8 mouse cellular contexts compared by ENCODE assay signal in genomic region chr19:10524784-10525105, GRCm38 (mm10). TPM values are rescaled to one million over a fixed set of nuclear protein-coding genes. Genes with fewer than 3 reads are reported as not detected.
DNase-seq lines count a peak whose midpoint lies in the region; ATAC-seq and TF ChIP-seq lines count a peak whose summit lies in the region.

No protein-coding gene starts in this region.

- peak overlapping the region; percentile 81 for H3K4me3 ChIP-seq in kidney, embryonic 14.5 days (ENCODE audit: low read length)
- peak overlapping the region; percentile 65 for H3K4me3 ChIP-seq in bone marrow macrophage, adult 2 months (ENCODE audit: insufficient read depth, low read length)
- H3K4me3 ChIP-seq in hindbrain, embryonic 14.5 days (replicated peaks; ENCODE audit: low read length), result peak overlapping the region; percentile 99
- peak overlapping the region; percentile 82 for H3K4me3 ChIP-seq in midbrain, embryonic 15.5 days

- H3K9ac ChIP-seq in kidney, embryonic 14.5 days (ENCODE audit: low read depth, low read length), result peak overlapping the region; percentile 97
- H3K9ac ChIP-seq in hindbrain, embryonic 14.5 days, result peak overlapping the region; percentile 98
- peak overlapping the region; percentile 93 for H3K9ac ChIP-seq in midbrain, embryonic 15.5 days

- no peak for TF ChIP-seq POLR2A in bone marrow macrophage, adult 2 months (IDR thresholded peaks at IDR 0.05; ENCODE audit: borderline replicate concordance, low read depth, low read length)

- DNase-seq in kidney, postnatal 25 days, result no peak
- no peak for DNase-seq in hindbrain, embryonic 14.5 days (ENCODE audit: low spot score)
- DNase-seq in left cerebral cortex, adult 9 months (ENCODE audit: low spot score in 2 of 2), result no peak
- DNase-seq in T-cell, adult 2 months (ENCODE audit: low spot score), result no peak
- DNase-seq in cerebellum, postnatal 4 days (ENCODE audit: low spot score in 2 of 2), result no peak

- no peak for TF ChIP-seq CTCF in bone marrow macrophage, adult 2 months (IDR thresholded peaks at IDR 0.05; ENCODE audit: low read depth, low read length)

- ATAC-seq in kidney, embryonic 14.5 days (ENCODE audit: low FRiP score, low TSS enrichment), result no peak
- no peak for ATAC-seq in hindbrain, embryonic 14.5 days (ENCODE audit: low FRiP score)
- no peak; the same call in 1 of the 2 replicates for ATAC-seq in midbrain, embryonic 15.5 days (replicated peaks)

- 1% methylated on average over 19 of the region's 19 CpGs for WGBS in kidney, embryonic 14.5 days
- WGBS in hindbrain, embryonic 14.5 days, result 2% methylated on average over 19 of the region's 19 CpGs
- WGBS in midbrain, embryonic 15.5 days, result under 1% methylated on average over 19 of the region's 19 CpGs

- no peaks in the 10 kb centered on the region for H3K27me3 ChIP-seq in kidney, embryonic 14.5 days (ENCODE audit: control insufficient read depth, insufficient read depth, low read length)
- H3K27me3 ChIP-seq in hindbrain, embryonic 14.5 days (ENCODE audit: control insufficient read depth, insufficient read depth, low read length), result no peaks in the 10 kb centered on the region
- no peaks in the 10 kb centered on the region for H3K27me3 ChIP-seq in midbrain, embryonic 15.5 days (replicated peaks)

- H3K4me2 ChIP-seq in kidney, embryonic 14.5 days (replicated peaks; ENCODE audit: low read depth, low read length), result peak overlapping the region; percentile 68
- peak overlapping the region; percentile 86 for H3K4me2 ChIP-seq in hindbrain, embryonic 14.5 days (replicated peaks)
- peak overlapping the region; percentile 83 for H3K4me2 ChIP-seq in midbrain, embryonic 15.5 days

- H3K27ac ChIP-seq in kidney, embryonic 14.5 days (ENCODE audit: low read depth, low read length), result peak overlapping the region; percentile 97
- H3K27ac ChIP-seq in bone marrow macrophage, adult 2 months (ENCODE audit: insufficient read depth, low read depth, low read length), result peak overlapping the region; percentile 45
- peak overlapping the region; percentile 97 for H3K27ac ChIP-seq in hindbrain, embryonic 14.5 days
- H3K27ac ChIP-seq in midbrain, embryonic 15.5 days, result peak overlapping the region; percentile 95

- H3K36me3 ChIP-seq in kidney, embryonic 14.5 days (ENCODE audit: control insufficient read depth, insufficient read depth, low read length), result peaks cover 8% of the 10 kb centered on the region
- H3K36me3 ChIP-seq in hindbrain, embryonic 14.5 days (replicated peaks; ENCODE audit: control insufficient read depth, insufficient read depth), result peaks cover 17% of the 10 kb centered on the region
- H3K36me3 ChIP-seq in midbrain, embryonic 15.5 days (replicated peaks), result 0 out of 2 replicates have a peak, but pooled peaks cover 3% of the 10 kb centered on the region

- no peaks in the 10 kb centered on the region for H3K9me3 ChIP-seq in kidney, embryonic 14.5 days (ENCODE audit: control insufficient read depth, low read length)
- no peaks in the 10 kb centered on the region for H3K9me3 ChIP-seq in hindbrain, embryonic 14.5 days (ENCODE audit: control insufficient read depth, low read length)
- no peaks in the 10 kb centered on the region for H3K9me3 ChIP-seq in midbrain, embryonic 15.5 days

- H3K4me1 ChIP-seq in kidney, embryonic 14.5 days (ENCODE audit: control insufficient read depth, insufficient read depth, low read length), result peaks cover 15% of the 10 kb centered on the region
- peaks cover 24% of the 10 kb centered on the region for H3K4me1 ChIP-seq in bone marrow macrophage, adult 2 months (ENCODE audit: control insufficient read depth, insufficient read depth, low read length)
- peaks cover 28% of the 10 kb centered on the region for H3K4me1 ChIP-seq in hindbrain, embryonic 14.5 days (replicated peaks; ENCODE audit: control insufficient read depth, insufficient read depth, low read length)
- peaks cover 33% of the 10 kb centered on the region for H3K4me1 ChIP-seq in midbrain, embryonic 15.5 days

RNA-seq across cellular contexts. Expression of gene Cpsf7, which starts 0.3 kb away (rescaled TPM):
- 40.7 and 63.0 TPM in 2 replicates for polyA plus RNA-seq in kidney, embryonic 14.5 days (2014; fragmentation: Nextera tagmentation; extraction: Ambion mirVana)
- polyA plus RNA-seq in bone marrow macrophage, adult 2 months (2012; ENCODE audit: insufficient read depth, insufficient read length, missing spikeins), result 62.0 and 62.8 TPM in 2 replicates
- polyA plus RNA-seq in hindbrain, embryonic 14.5 days (2014; fragmentation: Nextera tagmentation; extraction: Ambion mirVana), result 57.5 and 63.4 TPM in 2 replicates
- 53.4 and 58.9 TPM in 2 replicates for polyA plus RNA-seq in midbrain, embryonic 15.5 days (2015; fragmentation: Nextera tagmentation; extraction: Ambion mirVana)

RNA-seq across cellular contexts. Expression of gene Sdhaf2, which starts 1.2 kb away (rescaled TPM):
- 65.1 and 65.6 TPM in 2 replicates for polyA plus RNA-seq in kidney, embryonic 14.5 days (2014; fragmentation: Nextera tagmentation; extraction: Ambion mirVana)
- 47.0 and 51.9 TPM in 2 replicates for polyA plus RNA-seq in bone marrow macrophage, adult 2 months (2012; ENCODE audit: insufficient read depth, insufficient read length, missing spikeins)
- polyA plus RNA-seq in hindbrain, embryonic 14.5 days (2014; fragmentation: Nextera tagmentation; extraction: Ambion mirVana), result 67.6 and 68.4 TPM in 2 replicates
- 61.0 and 64.5 TPM in 2 replicates for polyA plus RNA-seq in midbrain, embryonic 15.5 days (2015; fragmentation: Nextera tagmentation; extraction: Ambion mirVana)

RNA-seq across cellular contexts. Expression of gene Tmem216, which starts 31.3 kb away (rescaled TPM):
- polyA plus RNA-seq in kidney, embryonic 14.5 days (2014; fragmentation: Nextera tagmentation; extraction: Ambion mirVana), result 57.6 and 67.5 TPM in 2 replicates
- 6.6 and 7.8 TPM in 2 replicates for polyA plus RNA-seq in bone marrow macrophage, adult 2 months (2012; ENCODE audit: insufficient read depth, insufficient read length, missing spikeins)
- 53.3 and 59.6 TPM in 2 replicates for polyA plus RNA-seq in hindbrain, embryonic 14.5 days (2014; fragmentation: Nextera tagmentation; extraction: Ambion mirVana)
- 50.1 and 51.1 TPM in 2 replicates for polyA plus RNA-seq in midbrain, embryonic 15.5 days (2015; fragmentation: Nextera tagmentation; extraction: Ambion mirVana)

RNA-seq across cellular contexts. Expression of gene Ppp1r32, which starts 42.0 kb away (rescaled TPM):
- not detected in 2 replicates for polyA plus RNA-seq in kidney, embryonic 14.5 days (2014; fragmentation: Nextera tagmentation; extraction: Ambion mirVana)
- 0.54 TPM in 1 of 2 replicates, not detected in the other for polyA plus RNA-seq in bone marrow macrophage, adult 2 months (2012; ENCODE audit: insufficient read depth, insufficient read length, missing spikeins)
- polyA plus RNA-seq in hindbrain, embryonic 14.5 days (2014; fragmentation: Nextera tagmentation; extraction: Ambion mirVana), result 1.9 and 2.8 TPM in 2 replicates
- 2.4 and 3.7 TPM in 2 replicates for polyA plus RNA-seq in midbrain, embryonic 15.5 days (2015; fragmentation: Nextera tagmentation; extraction: Ambion mirVana)

RNA-seq across cellular contexts. Expression of gene Cyb561a3, which starts 52.2 kb away (rescaled TPM):
- 10.5 and 14.1 TPM in 2 replicates for polyA plus RNA-seq in kidney, embryonic 14.5 days (2014; fragmentation: Nextera tagmentation; extraction: Ambion mirVana)
- 30.1 and 34.2 TPM in 2 replicates for polyA plus RNA-seq in bone marrow macrophage, adult 2 months (2012; ENCODE audit: insufficient read depth, insufficient read length, missing spikeins)
- 21.8 and 23.8 TPM in 2 replicates for polyA plus RNA-seq in hindbrain, embryonic 14.5 days (2014; fragmentation: Nextera tagmentation; extraction: Ambion mirVana)
- 24.1 and 25.0 TPM in 2 replicates for polyA plus RNA-seq in midbrain, embryonic 15.5 days (2015; fragmentation: Nextera tagmentation; extraction: Ambion mirVana)

Comparison
In these comparisons a context has a peak if more than half of its experiments do, and no peak if none do; other contexts are left out.
1. H3K27ac ChIP-seq: peak in every context shown above with its lines; median percentile 97 in kidney, embryonic 14.5 days; 97 in hindbrain, embryonic 14.5 days; 95 in midbrain, embryonic 15.5 days; 45 in bone marrow macrophage, adult 2 months.